Mouse (Mus musculus): Measurements from ENCODE around the gene Castor1. TPM values are rescaled to one million over a fixed set of nuclear protein-coding genes. Genes with fewer than 3 reads are reported as not detected.
A peak's percentile ranks its signal among the peaks of the same experiment; 100 is the strongest.

Castor1 gene
- polyA plus RNA-seq, 1 experiment: 19.8 TPM

GRCm38 (mm10) chr11:4262847-4263246, 44.8 kb downstream of the Castor1 start:
- DNase-seq (ENCODE audit: low spot score): no peak

DNA sequence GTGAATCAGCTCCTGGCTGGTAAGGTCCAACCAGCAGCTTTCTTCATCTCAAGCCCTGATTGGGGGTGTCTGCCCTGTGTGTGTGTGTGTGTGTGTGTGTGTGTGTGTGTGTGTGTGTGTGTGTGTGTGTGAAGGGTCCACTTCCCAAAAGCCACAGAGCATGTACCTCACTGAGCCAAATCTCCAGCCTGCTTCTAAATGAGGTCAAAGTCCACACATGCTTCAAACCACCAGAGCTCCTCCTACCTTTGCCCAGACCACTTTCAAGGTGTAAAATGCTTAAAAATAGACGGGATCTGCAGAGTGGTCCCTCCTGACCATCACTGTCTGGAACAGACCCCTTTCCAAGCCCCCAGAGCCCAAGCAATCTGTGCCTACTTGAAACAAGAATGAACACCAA, 45.3 kb downstream of the Castor1 start:
- DNase-seq (ENCODE audit: low spot score): no peak

DNA sequence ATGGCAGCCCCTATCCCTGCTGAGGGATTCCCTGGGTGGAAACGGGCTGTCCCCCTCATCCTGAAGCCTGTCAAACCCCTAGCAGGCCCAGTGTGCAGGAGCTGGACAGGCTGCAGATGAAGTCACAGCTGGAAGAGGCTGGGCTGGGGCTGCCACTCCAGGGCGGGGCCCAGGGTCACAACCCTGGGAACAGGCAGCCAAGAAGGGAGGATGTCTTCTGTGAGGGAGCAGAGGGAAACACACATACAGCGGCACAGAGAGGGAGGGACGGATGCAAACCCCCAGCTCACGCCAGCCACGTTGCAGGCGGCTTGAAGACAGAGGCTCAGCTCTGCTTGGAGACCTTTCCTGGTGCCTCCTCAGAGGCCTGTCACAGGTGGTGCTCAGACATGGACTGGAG, 46.0 kb downstream of the Castor1 start:
- no peak for DNase-seq (ENCODE audit: low spot score)

DNA sequence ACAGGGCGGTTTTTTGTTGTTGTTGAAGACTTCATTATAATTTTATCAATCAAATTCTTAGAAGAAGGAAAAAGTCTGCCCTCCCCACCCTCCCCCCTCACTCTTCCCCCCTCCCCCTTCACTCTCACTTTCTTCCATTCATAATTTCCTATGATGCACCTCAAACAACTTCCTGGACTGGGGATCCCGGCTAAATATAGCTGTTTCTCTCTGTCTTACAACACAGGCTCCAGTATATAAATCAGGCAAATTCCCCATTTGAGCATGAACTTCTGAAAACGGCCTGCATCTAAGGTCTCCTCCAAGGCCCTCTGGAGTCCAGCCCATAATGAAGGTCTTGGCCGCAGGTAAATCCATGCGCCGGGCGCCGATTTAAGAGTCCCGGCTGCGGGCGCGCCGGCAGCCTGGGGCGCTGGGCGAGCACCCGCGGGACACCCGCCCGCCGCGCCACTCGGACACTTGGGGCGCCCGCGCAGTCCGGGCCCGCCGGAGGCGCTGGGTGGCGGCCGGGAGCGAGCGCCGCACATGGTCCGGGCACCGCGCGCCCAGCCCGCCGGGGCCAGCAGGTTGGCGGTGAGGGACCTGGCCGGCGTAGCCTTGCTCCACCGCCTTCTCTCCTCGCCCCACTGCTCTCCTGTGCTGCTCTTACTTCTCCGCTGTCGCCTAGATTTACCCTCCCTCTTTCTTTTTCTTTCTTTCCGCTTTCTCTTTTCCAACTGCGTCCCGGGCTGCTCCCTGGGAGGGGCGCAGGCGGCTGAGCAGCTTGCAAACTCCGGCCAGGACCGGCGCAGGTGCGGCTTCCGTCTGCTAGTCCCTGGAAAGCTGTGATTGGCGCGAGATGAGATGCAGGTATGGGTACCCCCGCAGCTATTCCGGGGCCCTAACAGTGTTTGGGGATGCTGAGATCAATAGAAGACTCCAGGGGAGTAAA, 48.5 kb downstream of the Castor1 start:
- peak; percentile 63 for DNase-seq (ENCODE audit: low spot score)

DNA sequence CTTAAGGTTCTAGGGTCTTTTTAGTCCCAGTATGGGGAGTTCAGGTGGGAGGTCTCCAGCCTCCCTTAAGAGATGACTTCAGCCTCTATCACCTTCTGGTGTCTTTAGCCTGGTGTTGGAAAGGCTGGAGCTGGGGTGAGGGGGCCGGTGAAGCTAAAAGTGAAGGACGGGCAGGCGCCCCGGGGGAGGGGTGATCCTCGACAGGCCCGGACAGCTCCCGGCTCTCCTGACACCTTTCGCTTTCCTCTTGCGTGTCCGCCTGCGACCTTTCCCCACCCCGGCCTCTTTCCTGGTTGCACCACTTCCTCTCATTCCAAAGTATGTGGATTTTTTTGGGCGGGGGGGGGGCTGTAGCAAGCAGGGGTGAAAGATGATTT, 49.2 kb downstream of the Castor1 start:
- DNase-seq (ENCODE audit: low spot score): no peak

DNA sequence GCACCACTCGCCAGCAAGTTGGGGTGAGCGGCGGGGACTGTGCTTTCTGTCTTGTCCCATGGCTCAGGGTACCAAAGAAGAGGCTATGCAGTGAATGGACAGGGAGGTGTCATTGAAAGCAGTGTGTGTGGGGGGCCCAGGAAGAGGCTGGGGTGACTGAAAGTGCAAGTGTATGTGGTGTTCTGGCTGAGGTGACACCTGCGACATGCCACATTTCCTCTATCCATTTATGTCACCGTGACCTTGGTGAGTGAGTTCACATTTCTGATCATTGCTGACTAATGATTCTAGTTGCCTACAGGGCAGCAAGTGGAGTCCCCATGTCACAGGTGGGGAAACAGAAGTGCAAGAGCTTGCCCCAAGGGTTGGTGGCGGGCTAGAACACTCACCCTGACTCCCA, 50.5 kb downstream of the Castor1 start:
- DNase-seq (ENCODE audit: low spot score): no peak

DNA sequence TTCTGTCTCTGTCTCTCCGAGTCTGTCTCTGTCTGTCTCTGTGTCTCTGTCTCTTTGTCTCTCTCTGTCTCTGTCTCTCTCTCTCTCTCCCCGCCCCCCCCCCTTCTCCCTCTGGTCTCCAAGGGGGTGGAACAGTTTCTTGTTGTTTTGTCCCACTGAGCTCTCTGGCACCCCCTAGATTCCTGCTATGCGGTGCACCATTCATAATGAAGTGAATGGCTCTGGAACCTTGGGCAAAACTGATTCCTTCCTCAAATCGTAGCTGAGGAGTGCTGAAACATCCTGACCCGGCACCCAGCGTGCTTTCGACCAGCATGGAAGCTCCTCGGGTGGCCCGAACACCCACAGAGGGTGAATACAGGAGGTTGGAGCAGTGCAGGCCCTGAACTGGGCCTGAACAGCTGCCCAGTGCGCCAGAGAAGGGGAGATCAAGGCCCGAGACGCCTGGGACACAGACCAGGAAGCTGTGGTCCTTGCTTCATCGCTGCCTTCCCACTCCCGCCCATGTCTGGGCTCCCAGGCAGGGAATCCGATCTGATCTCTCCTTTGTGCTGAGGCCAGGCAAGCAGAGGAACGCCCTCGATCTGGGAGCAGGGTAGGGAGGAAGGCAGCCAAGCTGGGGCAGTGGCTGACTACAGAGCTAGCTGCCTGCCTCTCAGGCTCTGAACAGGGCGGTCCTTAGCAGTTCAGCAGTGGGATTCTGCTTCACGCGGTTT, 52.9 kb downstream of the Castor1 start:
- no peak for DNase-seq (ENCODE audit: low spot score)

GRCm38 (mm10) chr11:4271544-4271943, 53.5 kb downstream of the Castor1 start:
- no peak for DNase-seq (ENCODE audit: low spot score)

Other genes starting within 250 kb of the Castor1 start
- gene 4930556J24Rik, start 241.4 kb upstream of the Castor1 start, polyA plus RNA-seq (2012; rRNA removed): 0.04 TPM in 1 of 2 replicates, not detected in the other
- 5.5 and 6.9 TPM in 2 replicates for gene Gal3st1, start 234.6 kb upstream of the Castor1 start, polyA plus RNA-seq (2012; rRNA removed)
- 0.15 and 0.21 TPM in 2 replicates for gene Sec14l4, start 186.8 kb upstream of the Castor1 start, polyA plus RNA-seq (2012; rRNA removed)
- gene Sec14l3, start 153.4 kb upstream of the Castor1 start, polyA plus RNA-seq (2012; rRNA removed): not detected in 2 replicates
- 3.4 and 4.1 TPM in 2 replicates for gene Mtfp1, start 122.8 kb upstream of the Castor1 start, polyA plus RNA-seq (2012; rRNA removed)
- gene Sec14l2, start 94.8 kb upstream of the Castor1 start, polyA plus RNA-seq (2012; rRNA removed): 1.3 and 1.4 TPM in 2 replicates
- gene Rnf215, start 83.0 kb upstream of the Castor1 start, polyA plus RNA-seq (2012; rRNA removed): 31.5 and 34.4 TPM in 2 replicates
- 13.8 and 14.2 TPM in 2 replicates for gene Ccdc157, start 57.9 kb upstream of the Castor1 start, polyA plus RNA-seq (2012; rRNA removed)
- gene Sf3a1, start 57.9 kb upstream of the Castor1 start, polyA plus RNA-seq (2012; rRNA removed): 21.6 and 28.5 TPM in 2 replicates
- gene Tbc1d10a, start 31.4 kb upstream of the Castor1 start, polyA plus RNA-seq (2012; rRNA removed): 92.5 and 137 TPM in 2 replicates
- gene Osm, start 18.2 kb downstream of the Castor1 start, polyA plus RNA-seq (2012; rRNA removed): 0.28 and 0.39 TPM in 2 replicates
- gene Lif, start 39.3 kb downstream of the Castor1 start, polyA plus RNA-seq (2012; rRNA removed): 2.5 and 2.8 TPM in 2 replicates
- 0.04 and 0.07 TPM in 2 replicates for gene Hormad2, start 222.9 kb downstream of the Castor1 start, polyA plus RNA-seq (2012; rRNA removed)